Mouse (Mus musculus): ENCODE measurements around the gene Pacsin1. TPM values are rescaled to one million over a fixed set of nuclear protein-coding genes. Genes with fewer than 3 reads are reported as not detected.

The Pacsin1 gene
- total and polyA plus RNA-seq, 2 experiments: 0.23 TPM; not detected in 1

DNA sequence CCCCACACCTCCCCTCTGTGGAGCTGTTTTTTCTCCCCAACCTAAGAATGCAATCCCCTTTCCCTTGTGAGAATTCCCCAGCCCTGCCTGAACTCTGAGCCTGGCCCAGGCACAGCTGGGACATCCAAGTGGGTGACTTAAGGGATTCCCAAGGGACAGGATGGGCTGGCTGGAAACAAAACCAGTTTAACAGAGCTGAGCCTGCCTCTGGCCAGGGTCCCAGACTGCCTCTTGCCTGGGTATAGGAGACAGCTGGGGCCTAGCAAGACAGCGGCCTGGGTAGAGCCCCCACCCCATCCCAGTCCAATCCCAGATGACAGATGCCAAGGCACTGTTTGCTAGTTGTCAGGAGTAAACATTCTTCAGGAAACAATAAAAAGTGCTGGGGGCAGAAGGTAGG is 57.5 kb downstream of the Pacsin1 start:
- no peak for DNase-seq (ENCODE audit: extremely low read depth, low read depth, low spot score)
- no peaks in the 10 kb centered on the region for H3K27me3 ChIP-seq (ENCODE audit: control insufficient read depth, insufficient read depth, low read length)
- no peaks in the 10 kb centered on the region for H3K36me3 ChIP-seq (ENCODE audit: control insufficient read depth, insufficient read depth, low read length)
- 88% methylated on average over 1 of the region's 1 CpGs for WGBS
- H3K27ac ChIP-seq (replicated peaks; ENCODE audit: insufficient read depth, low read depth, low read length): no peak overlapping the region
- no peak overlapping the region for H3K9ac ChIP-seq (ENCODE audit: low read depth, low read length)
- H3K79me2 ChIP-seq (ENCODE audit: control insufficient read depth, insufficient read depth, low read length): no peaks in the 10 kb centered on the region
- no peak overlapping the region for H3K4me3 ChIP-seq (ENCODE audit: insufficient read depth, low read depth, low read length)
- no peak for TF ChIP-seq POLR2A (IDR thresholded peaks at IDR 0.05; ENCODE audit: extremely low read depth, insufficient read depth, low read length)
- no peak for TF ChIP-seq CTCF (IDR thresholded peaks at IDR 0.05; ENCODE audit: low read depth, low read length)
- H3K4me1 ChIP-seq (ENCODE audit: control insufficient read depth, insufficient read depth, low read length): no peaks in the 10 kb centered on the region

DNA sequence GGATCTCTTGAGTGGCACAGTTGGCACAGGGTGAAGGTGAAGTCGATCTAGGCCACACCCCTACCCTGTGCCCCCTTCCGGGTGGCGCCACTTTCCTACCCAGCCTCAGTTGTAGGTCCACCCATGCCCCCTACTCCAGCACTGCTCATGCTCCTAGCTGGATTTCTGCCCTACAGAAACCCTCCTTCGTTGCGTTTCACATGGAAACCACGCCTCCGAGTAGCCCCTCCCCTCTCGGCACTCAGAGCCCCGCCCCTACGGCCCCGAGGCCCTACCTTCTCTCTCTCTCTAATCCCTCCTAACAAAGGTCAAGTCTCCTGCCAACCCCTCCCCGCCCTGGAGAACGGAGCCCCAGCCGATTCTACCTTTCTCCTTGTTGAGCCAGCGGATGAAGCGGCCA is 61.5 kb downstream of the Pacsin1 start:
- Histone ChIP-seq H3K4me1 (ENCODE audit: control insufficient read depth, insufficient read depth, low read length) (no peaks in the 10 kb centered on the region), H3K27ac (replicated peaks; ENCODE audit: insufficient read depth, low read depth, low read length) (no peak overlapping the region), H3K36me3 (ENCODE audit: control insufficient read depth, insufficient read depth, low read length) (no peaks in the 10 kb centered on the region), H3K9ac (ENCODE audit: low read depth, low read length) (no peak overlapping the region), H3K79me2 (ENCODE audit: control insufficient read depth, insufficient read depth, low read length) (no peaks in the 10 kb centered on the region), H3K27me3 (ENCODE audit: control insufficient read depth, insufficient read depth, low read length) (no peaks in the 10 kb centered on the region), H3K4me3 (ENCODE audit: insufficient read depth, low read depth, low read length) (peak overlapping the region; percentile 36)
- 11% methylated on average over 16 of the region's 16 CpGs for WGBS
- TF ChIP-seq CTCF (IDR thresholded peaks at IDR 0.05; ENCODE audit: low read depth, low read length) (no peak), POLR2A (IDR thresholded peaks at IDR 0.05; ENCODE audit: extremely low read depth, insufficient read depth, low read length) (no peak)
- DNase-seq (ENCODE audit: extremely low read depth, low read depth, low spot score): peak; percentile 45

DNA sequence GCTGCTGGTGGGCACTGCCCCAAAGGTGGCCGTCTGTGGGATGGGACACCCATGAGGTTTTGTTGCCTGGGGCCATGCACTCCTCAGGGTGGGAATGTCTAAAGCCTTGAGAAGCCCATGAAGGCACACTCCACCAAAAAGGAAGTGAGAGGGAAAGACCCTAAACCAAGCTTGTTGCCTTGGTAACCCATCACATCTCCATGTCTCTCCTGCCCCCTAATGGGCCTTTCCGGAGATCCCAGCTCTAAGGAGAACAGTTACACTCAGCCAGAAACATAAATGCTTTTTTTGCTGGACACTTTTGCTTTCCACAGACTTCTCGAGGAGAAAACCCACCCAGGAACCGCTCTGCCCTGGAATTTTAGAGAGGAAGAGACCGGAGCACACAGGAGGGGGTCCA is 62.9 kb downstream of the Pacsin1 start:
- Histone ChIP-seq H3K4me3 (ENCODE audit: insufficient read depth, low read depth, low read length) (no peak overlapping the region), H3K4me1 (ENCODE audit: control insufficient read depth, insufficient read depth, low read length) (no peaks in the 10 kb centered on the region), H3K36me3 (ENCODE audit: control insufficient read depth, insufficient read depth, low read length) (no peaks in the 10 kb centered on the region), H3K27ac (replicated peaks; ENCODE audit: insufficient read depth, low read depth, low read length) (no peak overlapping the region), H3K79me2 (ENCODE audit: control insufficient read depth, insufficient read depth, low read length) (no peaks in the 10 kb centered on the region), H3K27me3 (ENCODE audit: control insufficient read depth, insufficient read depth, low read length) (no peaks in the 10 kb centered on the region), H3K9ac (ENCODE audit: low read depth, low read length) (no peak overlapping the region)
- TF ChIP-seq POLR2A (IDR thresholded peaks at IDR 0.05; ENCODE audit: extremely low read depth, insufficient read depth, low read length) (no peak), CTCF (IDR thresholded peaks at IDR 0.05; ENCODE audit: low read depth, low read length) (no peak)
- DNase-seq (ENCODE audit: extremely low read depth, low read depth, low spot score): no peak
- WGBS: 72% methylated on average over 5 of the region's 5 CpGs

DNA sequence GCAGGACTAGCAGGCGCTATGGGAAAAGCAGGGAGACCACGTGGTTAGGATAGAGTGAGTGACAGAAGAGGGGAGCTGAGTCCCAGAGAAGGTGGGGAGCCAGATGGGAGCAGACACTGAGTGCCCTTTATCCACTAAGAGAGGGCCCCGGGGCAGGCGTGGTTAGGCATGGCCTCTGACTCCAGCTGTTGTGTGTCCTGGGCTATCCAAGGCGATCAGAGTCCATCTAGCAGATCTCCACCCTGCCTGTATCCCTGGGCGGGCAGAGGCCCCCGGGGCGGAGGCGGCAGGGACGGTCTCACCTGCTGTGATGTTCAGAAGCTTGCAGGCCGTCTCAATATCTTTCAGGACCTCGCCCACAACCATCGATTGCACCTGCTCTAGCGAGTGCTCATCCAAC is 64.4 kb downstream of the Pacsin1 start:
- Histone ChIP-seq H3K27me3 (ENCODE audit: control insufficient read depth, insufficient read depth, low read length) (no peaks in the 10 kb centered on the region), H3K27ac (replicated peaks; ENCODE audit: insufficient read depth, low read depth, low read length) (no peak overlapping the region), H3K9ac (ENCODE audit: low read depth, low read length) (no peak overlapping the region), H3K4me3 (ENCODE audit: insufficient read depth, low read depth, low read length) (no peak overlapping the region), H3K79me2 (ENCODE audit: control insufficient read depth, insufficient read depth, low read length) (no peaks in the 10 kb centered on the region), H3K4me1 (ENCODE audit: control insufficient read depth, insufficient read depth, low read length) (no peaks in the 10 kb centered on the region), H3K36me3 (ENCODE audit: control insufficient read depth, insufficient read depth, low read length) (no peaks in the 10 kb centered on the region)
- DNase-seq (ENCODE audit: extremely low read depth, low read depth, low spot score): no peak
- TF ChIP-seq POLR2A (IDR thresholded peaks at IDR 0.05; ENCODE audit: extremely low read depth, insufficient read depth, low read length) (no peak), CTCF (IDR thresholded peaks at IDR 0.05; ENCODE audit: low read depth, low read length) (no peak)
- 75% methylated on average over 14 of the region's 14 CpGs for WGBS

DNA sequence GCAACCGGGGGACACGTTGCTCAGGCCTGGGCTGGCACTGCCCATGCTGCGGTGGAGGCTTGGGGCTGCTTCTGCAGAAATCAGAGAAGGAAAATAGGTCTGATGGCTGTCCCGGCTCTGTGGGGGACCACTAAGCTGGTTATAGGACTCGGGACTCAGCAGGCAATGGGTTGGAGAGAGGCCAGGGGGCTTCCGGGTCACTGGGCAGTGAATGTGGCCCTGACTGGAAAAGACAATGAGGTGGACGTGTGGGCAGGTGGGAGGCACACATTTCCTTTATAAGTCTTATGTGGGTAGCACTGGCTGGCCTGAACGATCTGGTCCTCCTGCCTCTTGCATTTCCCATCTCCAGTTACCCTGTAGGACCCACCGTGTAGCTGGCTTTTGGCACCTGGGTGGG is 65.0 kb downstream of the Pacsin1 start:
- Histone ChIP-seq H3K27me3 (ENCODE audit: control insufficient read depth, insufficient read depth, low read length) (no peaks in the 10 kb centered on the region), H3K36me3 (ENCODE audit: control insufficient read depth, insufficient read depth, low read length) (no peaks in the 10 kb centered on the region), H3K27ac (replicated peaks; ENCODE audit: insufficient read depth, low read depth, low read length) (no peak overlapping the region), H3K9ac (ENCODE audit: low read depth, low read length) (no peak overlapping the region), H3K4me3 (ENCODE audit: insufficient read depth, low read depth, low read length) (no peak overlapping the region), H3K4me1 (ENCODE audit: control insufficient read depth, insufficient read depth, low read length) (no peaks in the 10 kb centered on the region), H3K79me2 (ENCODE audit: control insufficient read depth, insufficient read depth, low read length) (no peaks in the 10 kb centered on the region)
- DNase-seq (ENCODE audit: extremely low read depth, low read depth, low spot score): no peak
- WGBS: 75% methylated on average over 9 of the region's 9 CpGs
- TF ChIP-seq CTCF (IDR thresholded peaks at IDR 0.05; ENCODE audit: low read depth, low read length) (no peak), POLR2A (IDR thresholded peaks at IDR 0.05; ENCODE audit: extremely low read depth, insufficient read depth, low read length) (no peak)

DNA sequence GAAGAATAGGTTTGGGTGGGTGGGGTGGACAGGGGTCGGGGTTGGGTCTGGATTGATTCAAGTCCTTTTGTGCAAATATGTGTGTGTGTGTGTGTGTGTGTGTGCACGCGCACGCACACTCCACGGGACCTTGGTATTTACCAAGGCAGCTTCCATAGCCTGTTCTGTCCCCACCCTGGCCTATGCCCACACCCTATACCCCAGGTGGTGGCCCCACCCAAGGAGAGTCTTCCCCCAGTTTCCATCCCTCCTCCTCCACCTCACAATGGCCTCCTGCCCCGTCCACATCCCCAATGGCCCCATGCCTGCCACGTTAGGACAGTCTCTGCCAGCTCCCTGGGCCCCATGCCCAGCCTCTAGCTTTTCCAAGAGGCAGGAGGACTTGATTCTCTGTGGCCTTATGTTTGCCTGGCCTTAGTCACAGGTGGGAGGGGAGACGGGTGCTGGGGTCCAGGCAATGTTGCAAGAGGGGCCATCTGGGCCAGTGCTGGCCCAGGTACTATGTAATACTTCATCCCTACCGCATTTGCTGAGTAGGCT is 65.9 kb downstream of the Pacsin1 start:
- Histone ChIP-seq H3K4me1 (ENCODE audit: control insufficient read depth, insufficient read depth, low read length) (no peaks in the 10 kb centered on the region), H3K79me2 (ENCODE audit: control insufficient read depth, insufficient read depth, low read length) (no peaks in the 10 kb centered on the region), H3K27me3 (ENCODE audit: control insufficient read depth, insufficient read depth, low read length) (no peaks in the 10 kb centered on the region), H3K4me3 (ENCODE audit: insufficient read depth, low read depth, low read length) (no peak overlapping the region), H3K9ac (ENCODE audit: low read depth, low read length) (no peak overlapping the region), H3K36me3 (ENCODE audit: control insufficient read depth, insufficient read depth, low read length) (no peaks in the 10 kb centered on the region), H3K27ac (replicated peaks; ENCODE audit: insufficient read depth, low read depth, low read length) (no peak overlapping the region)
- 60% methylated on average over 9 of the region's 9 CpGs for WGBS
- TF ChIP-seq CTCF (IDR thresholded peaks at IDR 0.05; ENCODE audit: low read depth, low read length) (no peak), POLR2A (IDR thresholded peaks at IDR 0.05; ENCODE audit: extremely low read depth, insufficient read depth, low read length) (no peak)
- no peak for DNase-seq (ENCODE audit: extremely low read depth, low read depth, low spot score)
